Mouse (Mus musculus): ENCODE results near the gene Ifi208. TPM values are rescaled to one million over a fixed set of nuclear protein-coding genes. Genes with fewer than 3 reads are reported as not detected.
"Not testable (repeated sequence)": the region's sequence is repeated elsewhere in the genome, so short reads cannot be mapped to it uniquely, and the experiment has no call there.

Ifi208 gene
- 0.10 TPM in 1 of 2 replicates, not detected in the other for polyA plus RNA-seq (2016; fragmentation: Nextera tagmentation; extraction: Ambion mirVana)

- not testable (repeated sequence) for H3K9me3 ChIP-seq (replicated peaks); H3K27me3 ChIP-seq (replicated peaks); H3K4me1 ChIP-seq; H3K9ac ChIP-seq; ATAC-seq; H3K27ac ChIP-seq; H3K36me3 ChIP-seq; H3K4me2 ChIP-seq; H3K4me3 ChIP-seq
- 23% methylated on average over 3 of the region's 3 CpGs for WGBS (ENCODE audit: insufficient replicate concordance)
Measured at GRCm38 (mm10) chr1:173673458-173674097, at the start of gene Ifi208. Gene Ifi208, plus strand, starts transcription at chr1:173673675.

GRCm38 (mm10) chr1:173624052-173624451 is 49.4 kb upstream of the Ifi208 start:
- no peak overlapping the region for H3K4me3 ChIP-seq
- no peak overlapping the region for H3K27ac ChIP-seq
- no peaks in the 10 kb centered on the region for H3K4me1 ChIP-seq
- ATAC-seq: no peak
- no peak overlapping the region for H3K9ac ChIP-seq
- H3K4me2 ChIP-seq: no peak overlapping the region
- no peaks in the 10 kb centered on the region for H3K36me3 ChIP-seq
- WGBS (ENCODE audit: insufficient replicate concordance): 69% methylated on average over 2 of the region's 2 CpGs
- H3K9me3 ChIP-seq (replicated peaks): no peaks in the 10 kb centered on the region
- no peaks in the 10 kb centered on the region for H3K27me3 ChIP-seq (replicated peaks)

GRCm38 (mm10) chr1:173626686-173627085 is 46.8 kb upstream of the Ifi208 start:
- ATAC-seq: no peak
- Histone ChIP-seq H3K36me3 (no peaks in the 10 kb centered on the region), H3K27me3 (replicated peaks) (no peaks in the 10 kb centered on the region), H3K4me1 (no peaks in the 10 kb centered on the region), H3K4me2 (no peak overlapping the region), H3K9me3 (replicated peaks) (no peaks in the 10 kb centered on the region), H3K4me3 (no peak overlapping the region), H3K27ac (no peak overlapping the region), H3K9ac (no peak overlapping the region)
- 41% methylated on average over 2 of the region's 2 CpGs for WGBS (ENCODE audit: insufficient replicate concordance)

GRCm38 (mm10) chr1:173630622-173631021 is 42.9 kb upstream of the Ifi208 start, which contains the start of gene Ifi209:
Gene Ifi209, plus strand, starts transcription at chr1:173630917.
- H3K4me2 ChIP-seq, ATAC-seq: not testable (repeated sequence)

GRCm38 (mm10) chr1:173633969-173634645 is 39.4 kb upstream of the Ifi208 start:
- no peak for ATAC-seq
- Histone ChIP-seq H3K9ac (no peak overlapping the region), H3K4me1 (no peaks in the 10 kb centered on the region), H3K4me3 (no peak overlapping the region), H3K36me3 (no peaks in the 10 kb centered on the region), H3K27me3 (replicated peaks) (no peaks in the 10 kb centered on the region), H3K4me2 (no peak overlapping the region), H3K9me3 (replicated peaks) (no peaks in the 10 kb centered on the region), H3K27ac (no peak overlapping the region)
- WGBS (ENCODE audit: insufficient replicate concordance): 63% methylated on average over 5 of the region's 5 CpGs

More at GRCm38 (mm10) chr1:173630622-173631021, 42.9 kb upstream of the Ifi208 start, which contains the start of gene Ifi209:
- not testable (repeated sequence) for H3K27ac ChIP-seq; H3K9me3 ChIP-seq (replicated peaks); H3K4me1 ChIP-seq; H3K4me3 ChIP-seq; H3K9ac ChIP-seq; H3K27me3 ChIP-seq (replicated peaks); H3K36me3 ChIP-seq
- WGBS (ENCODE audit: insufficient replicate concordance): 21% methylated on average over 2 of the region's 2 CpGs

- 49% methylated on average over 2 of the region's 2 CpGs for WGBS (ENCODE audit: insufficient replicate concordance)
Measured at GRCm38 (mm10) chr1:173645393-173645792, 28.1 kb upstream of the Ifi208 start.

GRCm38 (mm10) chr1:173657973-173658372 is 15.5 kb upstream of the Ifi208 start:
- no peak overlapping the region for H3K4me2 ChIP-seq
- H3K9me3 ChIP-seq (replicated peaks): no peaks in the 10 kb centered on the region
- no peak overlapping the region for H3K4me3 ChIP-seq
- WGBS (ENCODE audit: insufficient replicate concordance): 63% methylated on average over 4 of the region's 4 CpGs
- no peaks in the 10 kb centered on the region for H3K27me3 ChIP-seq (replicated peaks)
- H3K9ac ChIP-seq: no peak overlapping the region
- no peak for ATAC-seq
- no peaks in the 10 kb centered on the region for H3K36me3 ChIP-seq
- H3K27ac ChIP-seq: no peak overlapping the region
- no peaks in the 10 kb centered on the region for H3K4me1 ChIP-seq

More at GRCm38 (mm10) chr1:173645393-173645792, 28.1 kb upstream of the Ifi208 start:
- H3K27me3 ChIP-seq (replicated peaks): no peaks in the 10 kb centered on the region
- H3K27ac ChIP-seq: no peak overlapping the region
- H3K9ac ChIP-seq: no peak overlapping the region
- H3K4me1 ChIP-seq: no peaks in the 10 kb centered on the region
- no peaks in the 10 kb centered on the region for H3K36me3 ChIP-seq
- H3K9me3 ChIP-seq (replicated peaks): no peaks in the 10 kb centered on the region
- no peak overlapping the region for H3K4me2 ChIP-seq
- no peak overlapping the region for H3K4me3 ChIP-seq
- no peak for ATAC-seq

GRCm38 (mm10) chr1:173678605-173679004 is 5.1 kb downstream of the Ifi208 start:
- ATAC-seq; H3K36me3 ChIP-seq; H3K9ac ChIP-seq; H3K4me3 ChIP-seq; H3K4me2 ChIP-seq; H3K9me3 ChIP-seq (replicated peaks); H3K4me1 ChIP-seq; H3K27me3 ChIP-seq (replicated peaks); H3K27ac ChIP-seq: not testable (repeated sequence)
- 76% methylated on average over 1 of the region's 1 CpGs for WGBS (ENCODE audit: insufficient replicate concordance)

GRCm38 (mm10) chr1:173694270-173694669 is 20.8 kb downstream of the Ifi208 start:
- Histone ChIP-seq H3K9me3 (replicated peaks) (no peaks in the 10 kb centered on the region), H3K4me2 (no peak overlapping the region), H3K9ac (no peak overlapping the region), H3K4me3 (no peak overlapping the region), H3K36me3 (no peaks in the 10 kb centered on the region), H3K27ac (no peak overlapping the region), H3K27me3 (replicated peaks) (no peaks in the 10 kb centered on the region), H3K4me1 (no peaks in the 10 kb centered on the region)
- no peak for ATAC-seq
- WGBS (ENCODE audit: insufficient replicate concordance): 46% methylated on average over 1 of the region's 1 CpGs

- Histone ChIP-seq H3K27me3 (replicated peaks) (no peaks in the 10 kb centered on the region), H3K4me1 (no peaks in the 10 kb centered on the region), H3K36me3 (no peaks in the 10 kb centered on the region), H3K9me3 (replicated peaks) (no peaks in the 10 kb centered on the region), H3K9ac (no peak overlapping the region), H3K4me2 (no peak overlapping the region), H3K27ac (no peak overlapping the region), H3K4me3 (no peak overlapping the region)
- no peak for ATAC-seq
- WGBS (ENCODE audit: insufficient replicate concordance): 31% methylated on average over 7 of the region's 7 CpGs
Measured at GRCm38 (mm10) chr1:173733219-173733618, 59.7 kb downstream of the Ifi208 start.

- H3K27ac ChIP-seq; H3K36me3 ChIP-seq; H3K27me3 ChIP-seq (replicated peaks); ATAC-seq; H3K4me1 ChIP-seq; H3K9ac ChIP-seq; H3K4me2 ChIP-seq; H3K4me3 ChIP-seq; H3K9me3 ChIP-seq (replicated peaks): not testable (repeated sequence)
- WGBS (ENCODE audit: insufficient replicate concordance): 67% methylated on average over 4 of the region's 4 CpGs
Measured at GRCm38 (mm10) chr1:173735015-173735414, 61.5 kb downstream of the Ifi208 start.

- H3K36me3 ChIP-seq: no peaks in the 10 kb centered on the region
- H3K27ac ChIP-seq: no peak overlapping the region
- H3K4me2 ChIP-seq: no peak overlapping the region
- 42% methylated on average over 2 of the region's 2 CpGs for WGBS (ENCODE audit: insufficient replicate concordance)
- no peak overlapping the region for H3K9ac ChIP-seq
- H3K9me3 ChIP-seq (replicated peaks): no peaks in the 10 kb centered on the region
- ATAC-seq: no peak
- no peaks in the 10 kb centered on the region for H3K27me3 ChIP-seq (replicated peaks)
- no peaks in the 10 kb centered on the region for H3K4me1 ChIP-seq
- no peak overlapping the region for H3K4me3 ChIP-seq
Measured at GRCm38 (mm10) chr1:173736986-173737385, 63.5 kb downstream of the Ifi208 start.

Data from liver, embryonic 12.5 days (tissue).